Mouse (Mus musculus) midbrain, embryonic 14.5 days (tissue): ENCODE measurements around the gene Plcl1. TPM values are rescaled to one million over a fixed set of nuclear protein-coding genes. Genes with fewer than 3 reads are reported as not detected.

ENCODE experiments used
- ATAC-seq: fragments of 200-750 bp; cut with Nextera tagmentation; 2 replicates; pipeline ENCODE4 v1.8.0; 2017; ENCODE audit warnings: moderate number of reproducible peaks, moderate library complexity; ENCODE audit not compliant: low FRiP score, low TSS enrichment
- DNase-seq: peaks from one replicate; pipeline ENCODE4 v3.0.0-alpha.2; 2015
- H3K27ac ChIP-seq: fragments of 300-500 bp; sonication (generic); replicated peaks from 2 replicates; pipeline ENCODE4 v1.5.1; 2014; ENCODE audit warnings: mild to moderate bottlenecking, low read depth, low read length, moderate library complexity
- H3K27me3 ChIP-seq: fragments of 300-500 bp; sonication (generic); 2 replicates; pipeline ENCODE4 v1.6.1; 2014; ENCODE audit warnings: low read length, control low read depth, mixed read lengths; ENCODE audit not compliant: control insufficient read depth, insufficient read depth
- H3K36me3 ChIP-seq: fragments of 300-500 bp; sonication (generic); 2 replicates; pipeline ENCODE4 v1.6.1; 2014; ENCODE audit warnings: low read length, control low read depth; ENCODE audit not compliant: control insufficient read depth, insufficient read depth
- H3K4me1 ChIP-seq: fragments of 300-500 bp; sonication (generic); 2 replicates; pipeline ENCODE4 v1.6.1; 2014; ENCODE audit warnings: mild to moderate bottlenecking, antibody characterized with exemption, low read length, control low read depth; ENCODE audit not compliant: control insufficient read depth, insufficient read depth
- H3K4me2 ChIP-seq: fragments of 300-500 bp; sonication (generic); 2 replicates; pipeline ENCODE4 v1.6.1; 2014; ENCODE audit warnings: mild to moderate bottlenecking, low read length, moderate library complexity
- H3K4me3 ChIP-seq: fragments of 300-500 bp; sonication (generic); replicated peaks from 2 replicates; pipeline ENCODE4 v1.5.1; 2014; ENCODE audit warnings: low read depth, low read length
- H3K9ac ChIP-seq: fragments of 300-500 bp; sonication (generic); replicated peaks from 2 replicates; pipeline ENCODE4 v1.6.1; 2014; ENCODE audit warnings: mild to moderate bottlenecking, low read length, moderate library complexity
- H3K9me3 ChIP-seq: fragments of 300-500 bp; sonication (generic); 2 replicates; pipeline ENCODE4 v1.6.1; 2016; ENCODE audit warnings: low read length, control low read depth, mixed read lengths; ENCODE audit not compliant: control insufficient read depth
- WGBS: fragments of 180-500 bp; shearing (Covaris S2); extraction: QIAGEN DNeasy Blood & Tissue Kit; methylation state at CpG from one replicate; pipeline ENCODE4 v1.1.7; 2014; 5-methylcytosine and 5-hydroxymethylcytosine counted together
- polyA plus RNA-seq: library from polyadenylated mRNA; unstranded; fragments of >200 nt; fragmentation: Nextera tagmentation; extraction: Ambion mirVana; gene quantifications from 2 replicates; pipeline ENCODE4 v1.2.1, GENCODE M21; 2014

Gene Plcl1
- polyA plus RNA-seq, 1 experiment from 2014 or later, result 5.0 TPM

DNA sequence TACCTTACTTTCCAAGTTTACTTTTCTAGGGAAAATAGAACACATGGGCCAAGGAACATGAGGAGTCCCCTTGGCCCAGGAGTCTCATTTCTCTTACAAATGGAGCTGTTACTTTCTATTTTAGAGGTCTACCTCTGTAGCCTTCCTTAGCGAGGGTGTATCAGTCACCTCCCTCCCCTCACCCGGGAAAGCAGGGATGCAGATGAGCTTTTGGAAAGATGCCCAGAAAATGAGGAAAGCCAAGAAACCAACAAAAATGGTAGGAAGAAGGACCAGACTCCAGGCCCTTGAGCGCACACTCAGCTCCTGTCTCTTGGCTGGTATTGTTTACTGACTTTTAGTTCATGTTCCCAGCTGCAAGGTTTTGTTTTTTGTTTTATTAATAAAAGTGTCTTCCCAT, 319.7 kb downstream of the Plcl1 start:
- DNase-seq (peak; percentile 28), ATAC-seq (no peak)
- H3K27ac ChIP-seq, result no peak overlapping the region
- no peaks in the 10 kb centered on the region for H3K9me3 ChIP-seq
- H3K9ac ChIP-seq, result no peak overlapping the region
- no peaks in the 10 kb centered on the region for H3K27me3 ChIP-seq
- WGBS, result 83% methylated on average over 3 of the region's 3 CpGs
- no peaks in the 10 kb centered on the region for H3K4me1 ChIP-seq
- H3K4me3 ChIP-seq, result no peak overlapping the region
- H3K4me2 ChIP-seq, result no peak overlapping the region
- H3K36me3 ChIP-seq, result no peaks in the 10 kb centered on the region

- H3K27ac ChIP-seq, result no peak overlapping the region
- no peaks in the 10 kb centered on the region for H3K4me1 ChIP-seq
- H3K9me3 ChIP-seq, result no peaks in the 10 kb centered on the region
- 87% methylated on average over 3 of the region's 3 CpGs for whole genome bisulfite sequencing
- no peaks in the 10 kb centered on the region for H3K27me3 ChIP-seq
- ATAC-seq (no peak), DNase-seq (no peak)
- no peaks in the 10 kb centered on the region for H3K36me3 ChIP-seq
- H3K9ac ChIP-seq, result no peak overlapping the region
- no peak overlapping the region for H3K4me2 ChIP-seq
- H3K4me3 ChIP-seq, result no peak overlapping the region
Observed at GRCm38 (mm10) chr1:55729332-55729731, 323.6 kb downstream of the Plcl1 start.

- H3K36me3 ChIP-seq, result no peaks in the 10 kb centered on the region
- no peak for DNase-seq
- H3K4me2 ChIP-seq, result no peak overlapping the region
- H3K27ac ChIP-seq, result no peak overlapping the region
- H3K27me3 ChIP-seq, result no peaks in the 10 kb centered on the region
- H3K9ac ChIP-seq, result no peak overlapping the region
- no peaks in the 10 kb centered on the region for H3K9me3 ChIP-seq
- ATAC-seq, result no peak
- 83% methylated on average over 3 of the region's 3 CpGs for WGBS
- H3K4me3 ChIP-seq, result no peak overlapping the region
- no peaks in the 10 kb centered on the region for H3K4me1 ChIP-seq
Observed at GRCm38 (mm10) chr1:55732951-55733350, 327.2 kb downstream of the Plcl1 start.

GRCm38 (mm10) chr1:55736054-55736740, 330.5 kb downstream of the Plcl1 start:
- Histone ChIP-seq H3K9ac (no peak overlapping the region), H3K4me1 (no peaks in the 10 kb centered on the region), H3K4me2 (no peak overlapping the region), H3K27me3 (no peaks in the 10 kb centered on the region), H3K4me3 (no peak overlapping the region), H3K9me3 (no peaks in the 10 kb centered on the region), H3K27ac (no peak overlapping the region), H3K36me3 (no peaks in the 10 kb centered on the region)
- DNase-seq (peak; percentile 92), ATAC-seq (peak; percentile 84)
- WGBS, result 84% methylated on average over 14 of the region's 14 CpGs

GRCm38 (mm10) chr1:55736762-55737288, 331.1 kb downstream of the Plcl1 start:
- Histone ChIP-seq H3K4me2 (no peak overlapping the region), H3K36me3 (no peaks in the 10 kb centered on the region), H3K9me3 (no peaks in the 10 kb centered on the region), H3K27ac (no peak overlapping the region), H3K4me3 (no peak overlapping the region), H3K4me1 (no peaks in the 10 kb centered on the region), H3K27me3 (no peaks in the 10 kb centered on the region), H3K9ac (no peak overlapping the region)
- DNase-seq, result no peak
- no peak for ATAC-seq
- 62% methylated on average over 5 of the region's 5 CpGs for WGBS

DNA sequence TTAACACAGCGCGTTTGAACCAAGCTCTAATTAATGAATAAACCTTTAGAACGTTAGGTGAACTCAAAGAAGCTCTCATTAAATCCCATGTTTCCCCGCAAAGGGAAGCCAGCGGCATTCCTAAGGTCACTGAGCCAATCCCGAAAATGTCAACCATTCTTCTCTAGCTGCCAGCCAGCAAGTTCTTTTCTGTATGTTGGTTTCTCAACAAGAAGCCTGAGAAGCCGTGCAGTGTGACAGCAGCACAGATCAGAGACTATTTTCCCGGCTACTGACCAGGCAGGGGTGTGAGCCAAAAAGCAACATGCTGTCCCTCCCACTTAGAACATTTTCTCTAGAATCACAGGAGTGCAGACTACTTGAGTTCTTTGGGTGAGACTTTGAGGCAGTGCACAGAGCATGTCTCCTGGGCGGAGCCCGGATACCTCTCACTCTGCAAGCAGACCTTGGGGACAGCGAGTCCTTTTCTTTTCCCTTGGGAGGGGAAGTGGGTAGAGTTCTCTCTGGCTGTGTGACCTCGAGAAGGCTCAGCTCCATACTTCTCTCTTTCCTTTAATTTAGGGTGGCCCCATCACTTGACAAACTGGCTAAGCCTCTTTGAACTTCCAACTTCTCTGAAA, 333.1 kb downstream of the Plcl1 start:
- no peak overlapping the region for H3K4me3 ChIP-seq
- no peak overlapping the region for H3K9ac ChIP-seq
- H3K4me1 ChIP-seq, result no peaks in the 10 kb centered on the region
- no peaks in the 10 kb centered on the region for H3K36me3 ChIP-seq
- no peaks in the 10 kb centered on the region for H3K27me3 ChIP-seq
- ATAC-seq (no peak), DNase-seq (no peak)
- no peak overlapping the region for H3K4me2 ChIP-seq
- WGBS, result 66% methylated on average over 12 of the region's 12 CpGs
- no peak overlapping the region for H3K27ac ChIP-seq
- H3K9me3 ChIP-seq, result no peaks in the 10 kb centered on the region

GRCm38 (mm10) chr1:55741885-55742284, 336.2 kb downstream of the Plcl1 start:
- ATAC-seq (no peak), DNase-seq (peak; percentile 39)
- no peaks in the 10 kb centered on the region for H3K36me3 ChIP-seq
- no peak overlapping the region for H3K4me2 ChIP-seq
- no peaks in the 10 kb centered on the region for H3K4me1 ChIP-seq
- no peak overlapping the region for H3K4me3 ChIP-seq
- no peaks in the 10 kb centered on the region for H3K27me3 ChIP-seq
- no peak overlapping the region for H3K9ac ChIP-seq
- no peaks in the 10 kb centered on the region for H3K9me3 ChIP-seq
- WGBS, result 80% methylated on average over 3 of the region's 3 CpGs
- no peak overlapping the region for H3K27ac ChIP-seq

- Histone ChIP-seq H3K4me3 (no peak overlapping the region), H3K4me2 (no peak overlapping the region), H3K9me3 (no peaks in the 10 kb centered on the region), H3K27ac (no peak overlapping the region), H3K27me3 (no peaks in the 10 kb centered on the region), H3K36me3 (no peaks in the 10 kb centered on the region), H3K9ac (no peak overlapping the region), H3K4me1 (no peaks in the 10 kb centered on the region)
- ATAC-seq (no peak), DNase-seq (no peak)
- WGBS, result 75% methylated on average over 5 of the region's 5 CpGs
Observed at GRCm38 (mm10) chr1:55748516-55748915, 342.8 kb downstream of the Plcl1 start.

DNA sequence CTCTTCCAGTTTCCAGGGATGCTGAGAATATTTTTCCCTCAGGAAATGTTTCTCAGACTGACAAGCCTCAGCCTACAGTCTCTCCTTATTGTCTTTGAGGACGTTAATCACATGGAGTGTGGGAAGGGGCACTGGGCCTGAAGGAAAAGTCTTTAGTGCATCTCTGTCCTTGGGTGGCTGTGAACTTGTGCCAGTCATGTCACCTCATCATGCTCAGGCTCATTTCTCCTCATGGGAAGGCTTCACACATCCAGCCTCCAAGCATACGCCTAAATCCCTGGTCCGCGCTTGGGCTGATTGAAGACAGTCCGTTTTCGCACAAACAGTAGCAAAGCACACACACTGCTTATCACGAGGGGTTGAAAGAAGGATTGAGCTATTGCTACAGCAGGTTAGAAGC, 344.0 kb downstream of the Plcl1 start:
- Histone ChIP-seq H3K27me3 (no peaks in the 10 kb centered on the region), H3K36me3 (no peaks in the 10 kb centered on the region), H3K4me3 (no peak overlapping the region), H3K9me3 (no peaks in the 10 kb centered on the region), H3K9ac (no peak overlapping the region), H3K27ac (no peak overlapping the region), H3K4me2 (no peak overlapping the region), H3K4me1 (no peaks in the 10 kb centered on the region)
- no peak for DNase-seq
- ATAC-seq, result no peak
- 78% methylated on average over 7 of the region's 7 CpGs for WGBS
